ENCODE assay signal across 8 mouse cellular contexts in the genomic region with DNA sequence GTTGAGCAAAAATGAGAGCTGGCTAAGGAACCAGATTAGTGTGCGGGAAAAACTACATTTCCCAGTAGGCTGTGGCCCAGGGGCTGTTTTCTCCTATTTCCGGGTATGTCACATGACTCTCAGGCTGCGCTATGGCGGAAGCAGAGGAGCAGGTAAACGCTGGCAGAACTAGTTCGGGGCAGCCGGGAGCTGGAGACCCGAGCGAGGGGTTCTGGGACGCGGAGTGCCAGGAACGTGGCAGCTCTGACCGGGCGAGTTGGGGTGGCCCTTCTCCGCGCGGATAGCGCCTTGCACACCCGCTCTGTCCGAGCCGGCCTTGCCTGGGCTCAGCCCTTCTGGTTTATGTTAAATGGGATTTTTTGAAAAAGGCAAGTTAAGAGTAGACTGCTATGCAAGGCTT. TPM values are rescaled to one million over a fixed set of nuclear protein-coding genes. Genes with fewer than 3 reads are reported as not detected.
DNase-seq lines count a peak whose midpoint lies in the region; ATAC-seq lines count a peak whose summit lies in the region.

Vps41 (plus strand) TSS at position 102 of the 400 bp plus-strand sequence.

- H3K9ac ChIP-seq in intestine, embryonic 14.5 days (ENCODE audit: low read length), result peak within 1 kb of the TSS; percentile 84

- H3K27me3 ChIP-seq in intestine, embryonic 14.5 days (replicated peaks; ENCODE audit: control insufficient read depth, insufficient read depth, low read length), result no peaks in the 10 kb centered on the region

- H3K4me2 ChIP-seq in intestine, embryonic 14.5 days (ENCODE audit: low read length), result peak within 1 kb of the TSS; percentile 62

- no peaks in the 10 kb centered on the region; the same call in none of the 2 replicates for H3K4me1 ChIP-seq in intestine, embryonic 14.5 days (replicated peaks; ENCODE audit: control insufficient read depth, insufficient read depth, low read length)

- peak; percentile 59 to 61 for DNase-seq in adrenal gland, adult 18-20 months (ENCODE audit: low spot score in 2 of 2)
- peak; percentile 89 for DNase-seq in embryo, embryonic 11 days
- DNase-seq in gastrocnemius, postnatal 25 days, result peak; percentile 60
- DNase-seq in intestine, embryonic 14.5 days (ENCODE audit: low spot score), result peak; percentile 84
- peak; percentile 85 to 92 for DNase-seq in left cerebral cortex, postnatal 14 days (ENCODE audit: low spot score in 2 of 2)
- DNase-seq in mesoderm, embryonic 11.5 days (ENCODE audit: low read depth, low spot score), result peak; percentile 79
- DNase-seq in right cerebral cortex, postnatal 36 days (ENCODE audit: low spot score in 2 of 2), result peak; percentile 68 to 83
- DNase-seq in yolk sac, embryonic 10.5 days (ENCODE audit: low spot score), result peak; percentile 82

- under 1% methylated on average over 21 of the region's 21 CpGs for WGBS in intestine, embryonic 14.5 days

- no peaks in the 10 kb centered on the region for H3K9me3 ChIP-seq in intestine, embryonic 14.5 days (ENCODE audit: control insufficient read depth, low read length)

- no peaks in the 10 kb centered on the region for H3K36me3 ChIP-seq in intestine, embryonic 14.5 days (ENCODE audit: control insufficient read depth, insufficient read depth, low read length)

- intact Hi-C loops in left cerebral cortex, postnatal 14 days (cut with DNase I), result no loop called here

- H3K27ac ChIP-seq in intestine, embryonic 14.5 days (ENCODE audit: low read depth), result no peak within 1 kb of the TSS

- ATAC-seq in intestine, embryonic 14.5 days (replicated peaks; ENCODE audit: low FRiP score, low TSS enrichment, low read depth), result peak; percentile 99

- H3K4me3 ChIP-seq in intestine, embryonic 14.5 days (ENCODE audit: low read depth, low read length), result peak within 1 kb of the TSS; percentile 90

RNA-seq across cellular contexts. Expression of gene Vps41, which starts in this region (rescaled TPM):
- total RNA-seq in adrenal gland, adult 18-20 months (2021), result 10 to 100 TPM; 63.4 to 76.4 TPM
- 10 to 100 TPM; 33.0 to 34.5 TPM for total RNA-seq in gastrocnemius, postnatal 25 days (2021)
- polyA plus RNA-seq in intestine, embryonic 14.5 days (2014; fragmentation: Nextera tagmentation; extraction: Ambion mirVana), result 66.3 and 71.4 TPM in 2 replicates
- 100 to 1,000 TPM; 135 to 141 TPM for total RNA-seq in left cerebral cortex, postnatal 14 days (2021)
